Mouse (Mus musculus) cortical plate, adult 2 months (tissue): ENCODE measurements around the gene 1700020A23Rik.

Source experiments
- CTCF ChIP-seq: fragments of 200-500 bp; IDR thresholded peaks from 2 replicates; pipeline ENCODE4 v1.5.1; 2011; ENCODE audit warnings: mild to moderate bottlenecking, control low read depth, low read length; ENCODE audit not compliant: insufficient read depth; ENCODE audit errors: extremely low read depth
- POLR2A ChIP-seq: fragments of 200-500 bp; IDR thresholded peaks from 2 replicates; pipeline ENCODE4 v1.6.1; 2011; ENCODE audit warnings: mild to moderate bottlenecking, low read length, control low read depth; ENCODE audit not compliant: insufficient read depth; ENCODE audit errors: extremely low read depth

GRCm38 (mm10) chr2:130408194-130408593 is 3.1 kb downstream of the 1700020A23Rik start:
- no peak for TF ChIP-seq CTCF
- no peak for TF ChIP-seq POLR2A
